Mouse (Mus musculus) C2C12 (cell line): ENCODE measurements around the gene Gm11985.

ENCODE experiments used
- CTCF ChIP-seq: IDR thresholded peaks from one replicate; pipeline ENCODE4 v1.5.1; 2011; ENCODE audit not compliant: control insufficient read depth, insufficient read depth, insufficient read length
- MAX ChIP-seq: IDR thresholded peaks from one replicate; pipeline ENCODE4 v1.6.1; 2011; ENCODE audit warnings: mild to moderate bottlenecking, control low read depth
- USF1 ChIP-seq: IDR thresholded peaks from one replicate; pipeline ENCODE4 v1.6.1; 2011; ENCODE audit warnings: low read depth, mild to moderate bottlenecking, control low read depth, moderate library complexity

DNA sequence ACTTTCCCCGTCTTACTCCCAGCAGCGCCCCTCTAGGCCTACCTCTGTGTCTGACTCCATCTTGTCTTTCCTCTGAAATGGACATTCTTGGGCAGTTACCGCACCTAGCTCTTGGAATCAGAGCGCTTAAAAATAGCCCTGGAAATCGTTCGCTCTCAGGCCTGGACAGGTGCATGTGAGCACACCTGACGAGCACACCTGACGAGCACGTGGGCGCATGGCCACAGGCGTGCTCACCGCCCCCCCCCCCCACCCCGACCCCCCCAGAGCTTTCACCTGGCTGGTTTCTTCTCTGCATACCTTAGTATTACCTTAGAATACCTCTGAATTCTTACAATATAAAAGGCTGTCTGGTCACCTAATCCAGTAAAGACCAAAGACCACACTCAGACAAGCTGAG lies at the start of gene Gm11985:
- TF ChIP-seq CTCF (no peak), USF1 (no peak), MAX (no peak)
